Mouse (Mus musculus) intestine, embryonic 14.5 days (tissue): ENCODE measurements around the gene Mfng. TPM values are rescaled to one million over a fixed set of nuclear protein-coding genes. Genes with fewer than 3 reads are reported as not detected.

Experiments
- ATAC-seq: fragments of 200-750 bp; cut with Nextera tagmentation; replicated peaks from 2 replicates; pipeline ENCODE4 v1.8.0; 2017; ENCODE audit warnings: low read depth, moderate number of reproducible peaks, moderate TSS enrichment, moderate library complexity; ENCODE audit not compliant: low FRiP score, low TSS enrichment
- DNase-seq: peaks from one replicate; pipeline ENCODE4 v3.0.0-alpha.2; 2018; ENCODE audit warnings: low spot score
- H3K27ac ChIP-seq: fragments of 300-500 bp; sonication (generic); 2 replicates; pipeline ENCODE4 v1.5.1; 2014; ENCODE audit warnings: low read depth, mild to moderate bottlenecking, control low read depth
- H3K27me3 ChIP-seq: fragments of 300-500 bp; sonication (generic); replicated peaks from 2 replicates; pipeline ENCODE4 v1.6.1; 2014; ENCODE audit warnings: low read length, control low read depth; ENCODE audit not compliant: control insufficient read depth, insufficient read depth
- H3K36me3 ChIP-seq: fragments of 300-500 bp; sonication (generic); 2 replicates; pipeline ENCODE4 v1.6.1; 2014; ENCODE audit warnings: low read length, control low read depth; ENCODE audit not compliant: control insufficient read depth, insufficient read depth
- H3K4me1 ChIP-seq: fragments of 300-500 bp; sonication (generic); replicated peaks from 2 replicates; pipeline ENCODE4 v1.6.1; 2014; ENCODE audit warnings: low read length, control low read depth, mixed read lengths; ENCODE audit not compliant: control insufficient read depth, insufficient read depth
- H3K4me2 ChIP-seq: fragments of 300-500 bp; sonication (generic); 2 replicates; pipeline ENCODE4 v1.6.1; 2014; ENCODE audit warnings: low read length
- H3K4me3 ChIP-seq: fragments of 300-500 bp; sonication (generic); 2 replicates; pipeline ENCODE4 v1.5.1; 2014; ENCODE audit warnings: low read depth, low read length, control low read depth, mixed read lengths
- H3K9ac ChIP-seq: fragments of 300-500 bp; sonication (generic); 2 replicates; pipeline ENCODE4 v1.6.1; 2014; ENCODE audit warnings: mild to moderate bottlenecking, low read length
- H3K9me3 ChIP-seq: fragments of 300-500 bp; sonication (generic); 2 replicates; pipeline ENCODE4 v1.6.1; 2016; ENCODE audit warnings: low read length, control low read depth; ENCODE audit not compliant: control insufficient read depth
- WGBS: fragments of 180-500 bp; shearing (Covaris S2); extraction: QIAGEN DNeasy Blood & Tissue Kit; methylation state at CpG from one replicate; pipeline ENCODE4 v1.1.7; 2014; 5-methylcytosine and 5-hydroxymethylcytosine counted together
- polyA plus RNA-seq: library from polyadenylated mRNA; unstranded; fragments of >200 nt; fragmentation: Nextera tagmentation; extraction: Ambion mirVana; gene quantifications from 2 replicates; pipeline ENCODE4 v1.2.1, GENCODE M21; 2014

Mfng gene
- polyA plus RNA-seq, 1 experiment from 2014 or later = 19.1 TPM

GRCm38 (mm10) chr15:78805351-78805750 is 32.1 kb upstream of the Mfng start:
- ATAC-seq (no peak), DNase-seq (no peak)
- Histone ChIP-seq H3K4me2 (no peak overlapping the region), H3K9ac (no peak overlapping the region), H3K27ac (no peak overlapping the region), H3K27me3 (peaks cover 13% of the 10 kb centered on the region), H3K4me1 (peaks cover 12% of the 10 kb centered on the region), H3K4me3 (no peak overlapping the region), H3K9me3 (no peaks in the 10 kb centered on the region), H3K36me3 (no peaks in the 10 kb centered on the region)
- 77% methylated on average over 2 of the region's 2 CpGs for WGBS

GRCm38 (mm10) chr15:78804326-78804725 is 31.1 kb upstream of the Mfng start:
- Histone ChIP-seq H3K4me1 (peaks cover 12% of the 10 kb centered on the region), H3K27ac (peak overlapping the region; percentile 51; the same call in 1 of the 2 replicates), H3K9me3 (no peaks in the 10 kb centered on the region), H3K27me3 (peaks cover 13% of the 10 kb centered on the region), H3K4me3 (no peak overlapping the region), H3K9ac (no peak overlapping the region), H3K4me2 (peak overlapping the region; percentile 96; the same call in 1 of the 2 replicates), H3K36me3 (no peaks in the 10 kb centered on the region)
- DNase-seq (no peak), ATAC-seq (no peak; the same call in 1 of the 2 replicates)
- 23% methylated on average over 6 of the region's 6 CpGs for WGBS

GRCm38 (mm10) chr15:78803499-78803900 is 30.2 kb upstream of the Mfng start:
- 8% methylated on average over 8 of the region's 8 CpGs for WGBS
- Histone ChIP-seq H3K27ac (peak overlapping the region; percentile 51; the same call in 1 of the 2 replicates), H3K9ac (no peak overlapping the region), H3K4me2 (peak overlapping the region; percentile 96), H3K9me3 (no peaks in the 10 kb centered on the region), H3K27me3 (peaks cover 13% of the 10 kb centered on the region), H3K4me3 (peak overlapping the region; percentile 57; the same call in 1 of the 2 replicates), H3K4me1 (peaks cover 16% of the 10 kb centered on the region), H3K36me3 (no peaks in the 10 kb centered on the region)
- ATAC-seq = 0 out of 2 replicates have a peak, but pooled peaks have one; percentile 2
- DNase-seq = peak; percentile 69

GRCm38 (mm10) chr15:78802776-78803391 is 29.6 kb upstream of the Mfng start, which contains the start of gene Card10:
TSS of gene Card10 (minus strand) at chr15:78803042.
- H3K27ac ChIP-seq = peak within 1 kb of the TSS; percentile 54
- peak within 1 kb of the TSS; percentile 96 for H3K4me2 ChIP-seq
- ATAC-seq (peak; percentile 54), DNase-seq (no peak)
- 2% methylated on average over 59 of the region's 70 CpGs for WGBS
- peak within 1 kb of the TSS; percentile 61 for H3K9ac ChIP-seq
- H3K36me3 ChIP-seq = no peaks in the 10 kb centered on the region
- peak within 1 kb of the TSS; percentile 57 for H3K4me3 ChIP-seq
- no peaks in the 10 kb centered on the region for H3K9me3 ChIP-seq
- peaks cover 16% of the 10 kb centered on the region for H3K4me1 ChIP-seq
- H3K27me3 ChIP-seq = peaks cover 13% of the 10 kb centered on the region

- DNase-seq (no peak), ATAC-seq (0 out of 2 replicates have a peak, but pooled peaks have one; percentile 5)
- H3K27ac ChIP-seq = peak overlapping the region; percentile 54
- no peaks in the 10 kb centered on the region for H3K9me3 ChIP-seq
- peak overlapping the region; percentile 57 for H3K4me3 ChIP-seq
- H3K36me3 ChIP-seq = no peaks in the 10 kb centered on the region
- peak overlapping the region; percentile 61 for H3K9ac ChIP-seq
- WGBS = 4% methylated on average over 67 of the region's 67 CpGs
- H3K4me2 ChIP-seq = peak overlapping the region; percentile 96
- peaks cover 16% of the 10 kb centered on the region for H3K4me1 ChIP-seq
- H3K27me3 ChIP-seq = peaks cover 13% of the 10 kb centered on the region
Observed at GRCm38 (mm10) chr15:78801971-78802741, 28.9 kb upstream of the Mfng start.

- DNase-seq = no peak
- peaks cover 19% of the 10 kb centered on the region for H3K4me1 ChIP-seq
- H3K9me3 ChIP-seq = no peaks in the 10 kb centered on the region
- H3K27me3 ChIP-seq = peaks cover 13% of the 10 kb centered on the region
- no peak for ATAC-seq
- WGBS = 75% methylated on average over 9 of the region's 9 CpGs
- peak overlapping the region; percentile 96 for H3K4me2 ChIP-seq
- H3K36me3 ChIP-seq = no peaks in the 10 kb centered on the region
- no peak overlapping the region for H3K27ac ChIP-seq
- H3K9ac ChIP-seq = no peak overlapping the region
- no peak overlapping the region for H3K4me3 ChIP-seq
Observed at GRCm38 (mm10) chr15:78801571-78801970, 28.3 kb upstream of the Mfng start.

GRCm38 (mm10) chr15:78799029-78799428 is 25.8 kb upstream of the Mfng start:
- DNase-seq = no peak
- no peak overlapping the region for H3K4me2 ChIP-seq
- no peaks in the 10 kb centered on the region for H3K36me3 ChIP-seq
- 47% methylated on average over 21 of the region's 21 CpGs for WGBS
- H3K9me3 ChIP-seq = no peaks in the 10 kb centered on the region
- H3K27ac ChIP-seq = no peak overlapping the region
- peaks cover 30% of the 10 kb centered on the region for H3K4me1 ChIP-seq
- H3K4me3 ChIP-seq = no peak overlapping the region
- 0 out of 2 replicates have a peak overlapping the region, but pooled peaks have one; percentile 13 for H3K9ac ChIP-seq
- H3K27me3 ChIP-seq = peaks cover 13% of the 10 kb centered on the region
- ATAC-seq = no peak

GRCm38 (mm10) chr15:78797060-78797329 is 23.7 kb upstream of the Mfng start:
- Histone ChIP-seq H3K27ac (no peak overlapping the region), H3K9me3 (no peaks in the 10 kb centered on the region), H3K9ac (no peak overlapping the region), H3K4me1 (peaks cover 21% of the 10 kb centered on the region; the same call in 1 of the 2 replicates), H3K4me3 (no peak overlapping the region), H3K4me2 (no peak overlapping the region), H3K36me3 (no peaks in the 10 kb centered on the region), H3K27me3 (peaks cover 9% of the 10 kb centered on the region)
- ATAC-seq (no peak), DNase-seq (no peak)
- WGBS = 74% methylated on average over 8 of the region's 8 CpGs
